Mouse (Mus musculus): Measurements from ENCODE around the gene Nepro. TPM values are rescaled to one million over a fixed set of nuclear protein-coding genes. Genes with fewer than 3 reads are reported as not detected.

Nepro gene
- polyA plus RNA-seq, 1 experiment: 19.6 TPM

DNA sequence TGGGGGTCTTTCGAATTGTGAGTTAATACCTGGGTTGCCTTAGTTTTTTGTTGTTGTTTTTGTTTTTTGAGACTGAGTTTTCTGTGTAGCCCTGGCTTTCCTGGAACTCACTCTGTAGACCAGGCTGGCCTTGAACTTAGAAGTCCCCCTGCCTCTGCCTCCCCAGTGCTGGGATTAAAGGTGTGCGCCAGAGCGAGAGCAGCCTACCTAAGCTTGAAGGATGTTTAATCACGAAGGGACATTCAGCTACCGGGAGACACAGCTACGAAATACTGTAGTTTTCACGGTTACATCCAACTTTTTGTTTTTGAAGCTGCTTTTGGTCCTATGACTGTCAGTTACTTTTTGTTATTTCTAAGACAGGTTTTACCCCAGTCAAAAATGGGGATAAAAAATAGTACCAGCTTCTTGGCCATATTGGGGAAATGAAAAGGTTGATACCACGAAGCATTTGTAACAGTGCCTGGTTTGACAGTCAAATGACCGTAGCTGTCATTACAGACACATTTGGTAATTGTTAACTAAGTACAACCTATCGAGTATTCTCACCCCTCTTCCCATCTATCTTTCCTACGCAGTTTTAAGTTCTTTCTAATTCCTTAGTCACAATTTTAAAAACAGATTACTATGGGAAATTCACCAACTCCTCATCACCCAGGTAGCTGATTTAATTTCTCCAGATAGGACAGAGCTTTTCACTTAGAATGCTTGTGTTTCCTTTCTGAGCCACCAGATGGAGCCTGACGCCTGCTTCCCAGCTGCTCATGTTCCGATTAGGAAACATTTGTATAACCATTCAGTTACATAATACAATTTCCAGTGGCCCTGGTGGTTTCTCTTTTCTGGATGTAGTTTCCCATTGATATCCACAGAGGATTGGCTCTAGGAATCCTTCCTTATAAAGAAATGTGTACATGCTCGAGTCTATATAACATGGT lies 1.5 kb downstream of the Nepro start:
- TF ChIP-seq POLR2A (IDR thresholded peaks at IDR 0.05; ENCODE audit: low read depth, low read length) (no peak), CTCF (IDR thresholded peaks at IDR 0.05; ENCODE audit: borderline replicate concordance, insufficient read depth, low read length) (peak; percentile 72)
- Histone ChIP-seq H3K4me1 (ENCODE audit: control insufficient read depth, insufficient read depth, low read length) (peaks cover 2% of the 10 kb centered on the region; the same call in 1 of the 2 replicates), H3K4me3 (ENCODE audit: insufficient read depth, low read length) (peak overlapping the region; percentile 77), H3K27ac (ENCODE audit: insufficient read depth, low read length) (peak overlapping the region; percentile 97)

DNA sequence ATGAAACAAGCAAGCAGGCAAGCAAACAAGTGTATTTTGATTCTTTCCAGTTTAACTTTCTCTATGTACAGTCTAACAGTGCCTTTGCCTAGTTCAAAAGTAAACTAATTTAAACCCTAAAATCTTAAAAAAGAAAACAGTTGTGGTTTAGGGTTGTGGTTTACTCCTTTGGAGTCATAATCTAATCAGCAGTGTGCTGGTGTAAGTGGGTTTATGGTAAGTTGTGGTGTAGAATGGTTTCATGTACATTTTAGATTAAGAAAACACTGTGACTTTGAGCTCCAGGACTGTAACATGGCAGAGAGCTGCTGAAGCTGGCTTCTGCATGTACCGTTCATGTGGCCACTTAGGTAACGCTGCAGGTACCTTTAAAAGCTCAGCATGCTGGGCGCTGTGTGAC lies 3.4 kb downstream of the Nepro start:
- peaks cover 2% of the 10 kb centered on the region; the same call in 1 of the 2 replicates for H3K4me1 ChIP-seq (ENCODE audit: control insufficient read depth, insufficient read depth, low read length)
- H3K27ac ChIP-seq (ENCODE audit: insufficient read depth, low read length): no peak overlapping the region
- no peak for TF ChIP-seq CTCF (IDR thresholded peaks at IDR 0.05; ENCODE audit: borderline replicate concordance, insufficient read depth, low read length)
- TF ChIP-seq POLR2A (IDR thresholded peaks at IDR 0.05; ENCODE audit: low read depth, low read length): no peak
- no peak overlapping the region for H3K4me3 ChIP-seq (ENCODE audit: insufficient read depth, low read length)

DNA sequence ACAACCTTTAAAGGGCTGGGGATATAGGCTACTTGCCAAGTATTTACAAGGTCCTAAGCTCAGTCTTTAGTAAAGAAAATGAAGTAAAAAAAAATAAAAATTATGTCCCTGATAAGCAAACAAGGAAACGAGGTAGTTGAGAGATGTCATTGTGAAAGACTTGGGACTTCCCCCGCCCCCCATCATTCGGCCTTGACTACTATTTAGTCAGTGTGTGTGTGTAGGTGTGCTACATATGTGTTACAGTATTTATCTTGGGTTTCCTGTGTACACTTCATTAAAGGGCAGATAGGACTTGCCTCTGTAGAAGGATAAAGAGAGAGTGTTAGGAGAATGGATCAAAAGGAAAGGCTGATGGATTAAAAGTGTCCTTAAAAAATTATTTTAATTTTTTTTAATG lies 10.0 kb downstream of the Nepro start:
- Histone ChIP-seq H3K4me1 (ENCODE audit: control insufficient read depth, insufficient read depth, low read length) (no peaks in the 10 kb centered on the region), H3K27ac (ENCODE audit: insufficient read depth, low read length) (no peak overlapping the region), H3K4me3 (ENCODE audit: insufficient read depth, low read length) (no peak overlapping the region)
- TF ChIP-seq POLR2A (IDR thresholded peaks at IDR 0.05; ENCODE audit: low read depth, low read length): no peak
- TF ChIP-seq CTCF (IDR thresholded peaks at IDR 0.05; ENCODE audit: borderline replicate concordance, insufficient read depth, low read length): no peak

DNA sequence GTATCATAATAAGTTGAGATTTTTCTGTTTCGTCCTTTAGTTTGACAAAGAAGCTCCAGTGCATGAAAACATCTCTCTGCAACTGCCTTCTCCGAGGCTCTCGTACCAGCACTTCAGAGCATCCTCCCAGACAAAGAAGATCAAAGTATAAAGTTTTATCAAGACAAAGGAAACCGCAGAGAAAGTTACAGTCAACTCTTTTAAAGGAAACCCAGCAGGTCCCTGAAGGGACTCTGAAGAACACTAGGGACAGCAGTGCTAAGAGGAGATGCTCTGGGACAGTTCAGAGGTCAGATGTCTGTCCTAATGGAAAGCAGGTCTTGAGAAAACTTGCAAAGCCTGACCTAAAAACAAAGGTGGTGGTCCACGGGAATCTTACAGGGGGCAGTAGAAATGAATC lies 11.6 kb downstream of the Nepro start:
- Histone ChIP-seq H3K4me1 (ENCODE audit: control insufficient read depth, insufficient read depth, low read length) (no peaks in the 10 kb centered on the region), H3K27ac (ENCODE audit: insufficient read depth, low read length) (no peak overlapping the region), H3K4me3 (ENCODE audit: insufficient read depth, low read length) (no peak overlapping the region)
- TF ChIP-seq CTCF (IDR thresholded peaks at IDR 0.05; ENCODE audit: borderline replicate concordance, insufficient read depth, low read length) (no peak), POLR2A (IDR thresholded peaks at IDR 0.05; ENCODE audit: low read depth, low read length) (no peak)

- Histone ChIP-seq H3K4me3 (ENCODE audit: insufficient read depth, low read length) (no peak overlapping the region), H3K27ac (ENCODE audit: insufficient read depth, low read length) (no peak overlapping the region), H3K4me1 (ENCODE audit: control insufficient read depth, insufficient read depth, low read length) (no peaks in the 10 kb centered on the region)
- TF ChIP-seq POLR2A (IDR thresholded peaks at IDR 0.05; ENCODE audit: low read depth, low read length) (no peak), CTCF (IDR thresholded peaks at IDR 0.05; ENCODE audit: borderline replicate concordance, insufficient read depth, low read length) (no peak)
Measured at GRCm38 (mm10) chr16:44736118-44736517, 12.0 kb downstream of the Nepro start.

- TF ChIP-seq POLR2A (IDR thresholded peaks at IDR 0.05; ENCODE audit: low read depth, low read length) (no peak), CTCF (IDR thresholded peaks at IDR 0.05; ENCODE audit: borderline replicate concordance, insufficient read depth, low read length) (no peak)
- Histone ChIP-seq H3K4me1 (ENCODE audit: control insufficient read depth, insufficient read depth, low read length) (0 out of 2 replicates have a peak, but pooled peaks cover 6% of the 10 kb centered on the region), H3K27ac (ENCODE audit: insufficient read depth, low read length) (no peak overlapping the region), H3K4me3 (ENCODE audit: insufficient read depth, low read length) (no peak overlapping the region)
Measured at GRCm38 (mm10) chr16:44742753-44743152, 18.7 kb downstream of the Nepro start.

DNA sequence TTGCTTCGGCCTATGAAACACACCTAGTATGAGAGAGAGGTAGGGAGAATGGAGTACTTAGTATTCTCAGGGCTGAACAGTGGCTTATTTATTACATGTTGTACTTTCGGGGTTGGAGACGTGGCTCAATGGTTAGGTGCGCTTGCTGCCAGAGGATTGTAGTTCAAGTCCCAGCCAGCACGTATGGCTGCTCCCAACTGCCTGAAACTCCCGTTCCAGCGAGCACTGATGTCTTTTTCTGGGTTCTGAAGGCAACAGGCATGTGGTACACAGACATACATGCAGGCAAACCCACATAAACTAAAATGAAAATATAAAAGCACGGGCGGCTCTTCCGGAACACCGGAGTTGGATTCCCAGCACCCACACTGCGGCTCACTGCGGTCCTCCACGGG lies 21.4 kb downstream of the Nepro start:
- H3K27ac ChIP-seq (ENCODE audit: insufficient read depth, low read length): peak overlapping the region; percentile 98
- peak overlapping the region; percentile 81 for H3K4me3 ChIP-seq (ENCODE audit: insufficient read depth, low read length)
- 0 out of 2 replicates have a peak, but pooled peaks cover 6% of the 10 kb centered on the region for H3K4me1 ChIP-seq (ENCODE audit: control insufficient read depth, insufficient read depth, low read length)
- TF ChIP-seq POLR2A (IDR thresholded peaks at IDR 0.05; ENCODE audit: low read depth, low read length): no peak
- TF ChIP-seq CTCF (IDR thresholded peaks at IDR 0.05; ENCODE audit: borderline replicate concordance, insufficient read depth, low read length): no peak

DNA sequence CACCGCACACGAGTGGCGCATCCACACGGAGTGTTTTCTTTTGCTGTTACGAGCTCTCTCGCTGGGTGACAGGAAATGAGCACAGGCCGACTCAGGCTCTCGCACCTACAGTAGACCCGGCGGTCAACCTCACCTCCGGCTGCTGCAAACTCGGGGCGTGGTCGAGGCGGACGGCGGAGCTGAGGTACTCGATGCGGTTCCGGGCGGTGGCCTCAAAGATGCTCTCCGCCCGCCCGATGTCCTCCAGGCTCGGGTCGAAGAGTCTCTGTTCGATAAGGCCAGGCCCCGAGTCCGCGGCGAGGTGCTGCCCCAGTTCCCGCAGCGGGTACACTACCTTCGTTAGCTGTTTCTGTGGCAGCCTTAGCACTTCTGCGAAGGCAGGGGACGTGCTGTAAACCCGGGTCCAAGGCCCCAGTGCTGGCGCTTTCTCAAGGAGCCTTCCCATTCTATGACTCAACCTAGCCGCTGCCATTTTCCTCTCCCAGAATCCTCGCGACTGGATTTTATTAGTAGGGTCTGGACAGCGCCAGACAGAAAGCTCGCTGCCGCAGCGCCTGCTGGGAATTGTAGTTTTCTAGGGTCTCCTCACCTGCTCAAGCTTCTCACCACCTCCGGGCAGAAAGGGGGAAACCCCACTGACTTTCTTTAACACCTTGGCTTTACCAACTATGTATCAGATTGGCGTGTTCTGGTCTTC lies 21.9 kb downstream of the Nepro start, which contains the start of gene Gtpbp8:
Gene Gtpbp8 (minus strand): TSS at position 498 of the 697 bp plus-strand sequence.
- Histone ChIP-seq H3K4me1 (ENCODE audit: control insufficient read depth, insufficient read depth, low read length) (0 out of 2 replicates have a peak, but pooled peaks cover 6% of the 10 kb centered on the region), H3K27ac (ENCODE audit: insufficient read depth, low read length) (peak within 1 kb of the TSS; percentile 98), H3K4me3 (ENCODE audit: insufficient read depth, low read length) (peak within 1 kb of the TSS; percentile 81)
- TF ChIP-seq CTCF (IDR thresholded peaks at IDR 0.05; ENCODE audit: borderline replicate concordance, insufficient read depth, low read length) (no peak), POLR2A (IDR thresholded peaks at IDR 0.05; ENCODE audit: low read depth, low read length) (peak; percentile 72)

DNA sequence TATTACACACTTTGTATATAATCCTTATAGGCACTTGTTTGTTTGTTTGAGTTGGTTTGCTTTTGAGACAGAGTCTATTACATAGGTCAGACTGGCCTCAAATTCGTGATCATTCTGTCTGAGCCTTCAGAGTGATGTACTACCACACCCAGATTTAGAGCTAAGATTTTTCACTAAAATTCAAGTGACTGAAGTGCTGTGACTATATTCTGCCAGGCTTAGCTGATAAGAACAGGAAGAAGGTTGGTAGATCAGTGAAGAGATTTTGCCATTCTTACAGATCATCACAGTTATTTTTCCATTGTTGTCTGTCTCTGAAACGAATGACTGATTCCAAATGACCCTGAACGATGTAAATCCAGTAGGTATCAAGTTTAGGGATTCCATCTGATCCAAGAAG lies 23.9 kb downstream of the Nepro start:
- Histone ChIP-seq H3K27ac (ENCODE audit: insufficient read depth, low read length) (no peak overlapping the region), H3K4me3 (ENCODE audit: insufficient read depth, low read length) (no peak overlapping the region), H3K4me1 (ENCODE audit: control insufficient read depth, insufficient read depth, low read length) (0 out of 2 replicates have a peak, but pooled peaks cover 6% of the 10 kb centered on the region)
- TF ChIP-seq CTCF (IDR thresholded peaks at IDR 0.05; ENCODE audit: borderline replicate concordance, insufficient read depth, low read length) (no peak), POLR2A (IDR thresholded peaks at IDR 0.05; ENCODE audit: low read depth, low read length) (no peak)
